In genomic region chr1:182280577-182280976, GRCm38 (mm10) we compare ENCODE assay signal across 8 mouse cellular contexts. TPM values are rescaled to one million over a fixed set of nuclear protein-coding genes. Genes with fewer than 3 reads are reported as not detected.
DNase-seq lines count a peak whose midpoint lies in the region; ATAC-seq and TF ChIP-seq lines count a peak whose summit lies in the region.

No protein-coding gene starts in this region.

- no peak for DNase-seq in kidney, adult 9 months
- DNase-seq in induced T-regulatory cell, adult 2 months (ENCODE audit: low read depth), result peak; percentile 44
- no peak for DNase-seq in midbrain, postnatal 0 days (ENCODE audit: low spot score)
- DNase-seq in layer of hippocampus, postnatal 10 days (ENCODE audit: low spot score in 2 of 2), result no peak
- DNase-seq in left cerebral cortex, postnatal 14 days (ENCODE audit: low spot score in 2 of 2), result no peak
- no peak for DNase-seq in cerebellum, postnatal 4 days (ENCODE audit: low spot score in 2 of 2)

- H3K9ac ChIP-seq in kidney, embryonic 15.5 days, result no peak overlapping the region
- H3K9ac ChIP-seq in embryonic facial prominence, embryonic 13.5 days, result 0 out of 2 replicates have a peak overlapping the region, but pooled peaks have one; percentile 11
- 0 out of 2 replicates have a peak overlapping the region, but pooled peaks have one; percentile 25 for H3K9ac ChIP-seq in midbrain, postnatal 0 days (replicated peaks; ENCODE audit: low read length, poor library complexity, severe bottlenecking)

- TF ChIP-seq CTCF in midbrain, postnatal 0 days (IDR thresholded peaks at IDR 0.05), result no peak

- intact Hi-C loops in left cerebral cortex, postnatal 14 days (cut with DNase I), result no loop called here

- peak overlapping the region; percentile 87 for H3K4me3 ChIP-seq in kidney, embryonic 15.5 days (replicated peaks)
- H3K4me3 ChIP-seq in embryonic facial prominence, embryonic 13.5 days, result peak overlapping the region; percentile 87
- no peak overlapping the region for H3K4me3 ChIP-seq in midbrain, postnatal 0 days (ENCODE audit: low read depth, low read length)

- no peak overlapping the region for H3K27ac ChIP-seq in kidney, embryonic 15.5 days
- peak overlapping the region; percentile 60; the same call in 1 of the 2 replicates for H3K27ac ChIP-seq in embryonic facial prominence, embryonic 13.5 days
- no peak overlapping the region for H3K27ac ChIP-seq in midbrain, postnatal 0 days (ENCODE audit: low read depth, low read length)

- WGBS in kidney, embryonic 15.5 days, result 50% methylated on average over 11 of the region's 11 CpGs
- WGBS in embryonic facial prominence, embryonic 13.5 days, result 24% methylated on average over 11 of the region's 11 CpGs
- 50% methylated on average over 11 of the region's 11 CpGs for WGBS in midbrain, postnatal 0 days

- H3K9me3 ChIP-seq in kidney, embryonic 15.5 days (replicated peaks), result no peaks in the 10 kb centered on the region
- H3K9me3 ChIP-seq in embryonic facial prominence, embryonic 13.5 days, result no peaks in the 10 kb centered on the region
- H3K9me3 ChIP-seq in midbrain, postnatal 0 days (ENCODE audit: low read length), result no peaks in the 10 kb centered on the region

- H3K36me3 ChIP-seq in kidney, embryonic 15.5 days, result peaks cover 37% of the 10 kb centered on the region
- H3K36me3 ChIP-seq in embryonic facial prominence, embryonic 13.5 days, result peaks cover 36% of the 10 kb centered on the region
- H3K36me3 ChIP-seq in midbrain, postnatal 0 days (ENCODE audit: insufficient read depth, low read length), result peaks cover 20% of the 10 kb centered on the region; the same call in 1 of the 2 replicates

- no peak for ATAC-seq in kidney, embryonic 15.5 days (replicated peaks; ENCODE audit: low FRiP score)
- no peak for ATAC-seq in embryonic facial prominence, embryonic 13.5 days (ENCODE audit: insufficient number of reproducible peaks, insufficient read depth, low FRiP score, low TSS enrichment, low read depth)
- ATAC-seq in midbrain, postnatal 0 days (ENCODE audit: low FRiP score), result no peak

- peaks cover 30% of the 10 kb centered on the region for H3K4me1 ChIP-seq in kidney, embryonic 15.5 days
- peaks cover 27% of the 10 kb centered on the region for H3K4me1 ChIP-seq in embryonic facial prominence, embryonic 13.5 days
- H3K4me1 ChIP-seq in midbrain, postnatal 0 days (ENCODE audit: insufficient read depth, low read length), result 0 out of 2 replicates have a peak, but pooled peaks cover 7% of the 10 kb centered on the region

- H3K27me3 ChIP-seq in kidney, embryonic 15.5 days, result no peaks in the 10 kb centered on the region
- no peaks in the 10 kb centered on the region for H3K27me3 ChIP-seq in embryonic facial prominence, embryonic 13.5 days
- H3K27me3 ChIP-seq in midbrain, postnatal 0 days (ENCODE audit: insufficient read depth, low read length), result no peaks in the 10 kb centered on the region

- peak overlapping the region; percentile 85 for H3K4me2 ChIP-seq in kidney, embryonic 15.5 days
- H3K4me2 ChIP-seq in embryonic facial prominence, embryonic 13.5 days, result peak overlapping the region; percentile 84
- H3K4me2 ChIP-seq in midbrain, postnatal 0 days (ENCODE audit: low read depth, low read length, poor library complexity, severe bottlenecking), result peak overlapping the region; percentile 91

RNA-seq across cellular contexts. Expression of gene Degs1, which starts 2.0 kb away (rescaled TPM):
- polyA plus RNA-seq in kidney, embryonic 15.5 days (2015; fragmentation: Nextera tagmentation; extraction: Ambion mirVana), result 120 and 125 TPM in 2 replicates
- 100 and 107 TPM in 2 replicates for polyA plus RNA-seq in embryonic facial prominence, embryonic 13.5 days (2015; fragmentation: Nextera tagmentation; extraction: Ambion mirVana)
- total RNA-seq in midbrain, postnatal 0 days (2014; rRNA removed), result 83.0 and 97.7 TPM in 2 replicates
- 107 and 112 TPM in 2 replicates for polyA plus RNA-seq in midbrain, postnatal 0 days (2015; fragmentation: Nextera tagmentation; extraction: Ambion mirVana)
- 10 to 100 TPM; 65.5 to 75.3 TPM for total RNA-seq in layer of hippocampus, postnatal 10 days (2021)
- 10 to 100 TPM; 68.5 to 75.1 TPM for total RNA-seq in left cerebral cortex, postnatal 14 days (2021)
